13 mouse cellular contexts compared by ENCODE assay signal in the genomic region with DNA sequence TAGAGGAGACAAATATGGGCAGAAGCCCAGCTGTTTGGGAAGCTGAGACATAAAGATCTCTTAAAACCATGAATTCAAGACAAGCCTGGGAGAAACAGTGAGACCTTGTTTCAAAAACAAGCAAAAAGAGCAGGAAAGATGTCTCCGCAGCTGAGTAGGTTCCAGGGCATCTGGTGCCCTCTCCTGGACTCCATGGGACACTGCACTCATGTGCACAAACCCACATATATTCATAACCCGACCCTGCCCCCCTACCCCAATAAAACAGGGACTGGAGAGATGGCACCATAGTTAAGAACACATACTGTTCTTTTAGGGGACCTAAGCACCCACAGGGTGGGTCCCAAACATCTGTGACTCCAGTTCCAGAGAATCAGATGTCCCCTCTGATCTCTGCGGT. TPM values are rescaled to one million over a fixed set of nuclear protein-coding genes. Genes with fewer than 3 reads are reported as not detected.
A peak's percentile ranks its signal among the peaks of the same experiment; 100 is the strongest.
DNase-seq lines count a peak whose midpoint lies in the region; ATAC-seq and TF ChIP-seq lines count a peak whose summit lies in the region.
"Had no signal": no experiment of that assay in that cellular context is flagged by ENCODE, and none has a peak within 500 bp of the region (broad histone marks: within the 10 kb centered on the region; RNA-seq: fewer than 3 reads in every experiment).

No protein-coding gene starts in this region.

- intact Hi-C loops in heart, postnatal 10 days (cut with DNase I), result no loop called here
- intact Hi-C loops in left cerebral cortex, postnatal 14 days (cut with DNase I), result no loop called here

- H3K27me3 ChIP-seq in heart, postnatal 0 days (ENCODE audit: control insufficient read depth, insufficient read depth, low read length), result no peaks in the 10 kb centered on the region
- H3K27me3 ChIP-seq in lung, embryonic 14.5 days (ENCODE audit: insufficient read depth, low read length), result no peaks in the 10 kb centered on the region

- DNase-seq in heart, postnatal 0 days (ENCODE audit: low spot score), result no peak
- DNase-seq in heart, postnatal 10 days, result no peak
- DNase-seq in lung, embryonic 14.5 days, result no peak
- DNase-seq in lung, postnatal 4 days, result no peak
- peak; percentile 40 for DNase-seq in adipocyte (ENCODE audit: low spot score)
- peak; percentile 22 for DNase-seq in mesoderm, embryonic 11.5 days (ENCODE audit: low read depth, low spot score)
- no peak for DNase-seq in left cerebral cortex, postnatal 14 days (ENCODE audit: low spot score in 2 of 2)
- no peak for DNase-seq in right cerebral cortex, postnatal 10 days (ENCODE audit: low spot score in 2 of 2)
- DNase-seq: gastrocnemius, postnatal 36 days; thymus, postnatal 14 days had no signal

- peak; percentile 38; the same call in 1 of the 2 replicates for TF ChIP-seq CTCF in heart, postnatal 0 days (IDR thresholded peaks at IDR 0.05; ENCODE audit: low read depth)
- peak; percentile 58 for TF ChIP-seq CTCF in lung, embryonic 14.5 days (IDR thresholded peaks at IDR 0.05; ENCODE audit: low read depth)

- H3K4me3 ChIP-seq in heart, postnatal 0 days (ENCODE audit: low read depth, low read length), result no peak overlapping the region
- no peak overlapping the region for H3K4me3 ChIP-seq in lung, embryonic 14.5 days (ENCODE audit: low read depth, low read length)
- H3K4me3 ChIP-seq: erythroblast, embryonic 14.5 days had no signal

- TF ChIP-seq EP300 in heart, postnatal 0 days (IDR thresholded peaks at IDR 0.05; ENCODE audit: low read depth), result no peak

- no peak overlapping the region for H3K27ac ChIP-seq in heart, postnatal 0 days (ENCODE audit: low read depth)
- no peak overlapping the region for H3K27ac ChIP-seq in lung, embryonic 14.5 days (ENCODE audit: low read depth)
- H3K27ac ChIP-seq: hindbrain, embryonic 14.5 days; macrophage had no signal

- peaks cover 19% of the 10 kb centered on the region; the same call in 1 of the 2 replicates for H3K4me1 ChIP-seq in heart, postnatal 0 days (ENCODE audit: control insufficient read depth, insufficient read depth)
- no peaks in the 10 kb centered on the region for H3K4me1 ChIP-seq in lung, embryonic 14.5 days (ENCODE audit: insufficient read depth)

- no peaks in the 10 kb centered on the region for H3K9me3 ChIP-seq in heart, postnatal 0 days (replicated peaks; ENCODE audit: control insufficient read depth, low read length)
- no peaks in the 10 kb centered on the region for H3K9me3 ChIP-seq in lung, embryonic 14.5 days (ENCODE audit: low read depth, low read length)

- H3K9ac ChIP-seq in heart, postnatal 0 days (replicated peaks; ENCODE audit: low read depth, low read length), result no peak overlapping the region
- no peak overlapping the region for H3K9ac ChIP-seq in lung, embryonic 14.5 days
- H3K9ac ChIP-seq: hindbrain, embryonic 14.5 days had no signal

- H3K4me2 ChIP-seq in heart, postnatal 0 days (ENCODE audit: low read depth, low read length), result no peak overlapping the region
- H3K4me2 ChIP-seq in lung, embryonic 14.5 days, result no peak overlapping the region
- H3K4me2 ChIP-seq: hindbrain, embryonic 14.5 days had no signal

- no peak for ATAC-seq in heart, postnatal 0 days (ENCODE audit: insufficient read depth, low read depth)
- ATAC-seq in lung, embryonic 14.5 days (ENCODE audit: insufficient read depth), result no peak

- 68% methylated on average over 3 of the region's 3 CpGs for WGBS in heart, postnatal 0 days
- 78% methylated on average over 3 of the region's 3 CpGs for WGBS in lung, embryonic 14.5 days

- H3K36me3 ChIP-seq in heart, postnatal 0 days (replicated peaks; ENCODE audit: control insufficient read depth, insufficient read depth, low read length), result no peaks in the 10 kb centered on the region
- no peaks in the 10 kb centered on the region for H3K36me3 ChIP-seq in lung, embryonic 14.5 days (ENCODE audit: insufficient read depth)

RNA-seq across cellular contexts. Expression of a gene that starts 8.0 kb away (rescaled TPM):
- total RNA-seq in heart, postnatal 0 days (2014; rRNA removed; ENCODE audit: low replicate concordance), result 10.2 and 13.4 TPM in 2 replicates
- polyA plus RNA-seq in heart, postnatal 0 days (2015; fragmentation: Nextera tagmentation; extraction: Ambion mirVana), result 1.2 TPM in 2 replicates
- 10 to 100 TPM; 16.4 to 16.8 TPM for total RNA-seq in heart, postnatal 10 days (2021)
- polyA plus RNA-seq in lung, embryonic 14.5 days (2014; fragmentation: Nextera tagmentation; extraction: Ambion mirVana), result 3.6 and 4.0 TPM in 2 replicates
- 10 to 100 TPM; 71.3 to 72.9 TPM for total RNA-seq in left cerebral cortex, postnatal 14 days (2021)

RNA-seq across cellular contexts. Expression of a gene that starts 39.3 kb away (rescaled TPM):
- total RNA-seq in heart, postnatal 0 days (2014; rRNA removed; ENCODE audit: low replicate concordance), result 11.0 and 20.2 TPM in 2 replicates
- 36.5 and 38.8 TPM in 2 replicates for polyA plus RNA-seq in heart, postnatal 0 days (2015; fragmentation: Nextera tagmentation; extraction: Ambion mirVana)
- total RNA-seq in heart, postnatal 10 days (2021), result 100 to 1,000 TPM in 1 of 2 experiments, 10 to 100 TPM in 1; 86.4 to 125 TPM
- 61.1 and 62.4 TPM in 2 replicates for polyA plus RNA-seq in lung, embryonic 14.5 days (2014; fragmentation: Nextera tagmentation; extraction: Ambion mirVana)
- 100 to 1,000 TPM; 254 to 257 TPM for total RNA-seq in left cerebral cortex, postnatal 14 days (2021)

Comparison
In these comparisons a context has a peak if more than half of its experiments do, and no peak if none do; other contexts are left out.
1. DNase-seq: peak in adipocyte (single experiment) and mesoderm, embryonic 11.5 days (single experiment); none in heart, postnatal 0 days (single experiment), heart, postnatal 10 days (0 of 2), lung, embryonic 14.5 days (single experiment), lung, postnatal 4 days (0 of 2), left cerebral cortex, postnatal 14 days (0 of 2) and right cerebral cortex, postnatal 10 days (0 of 2).